Comparison of ENCODE assay signal across 8 mouse cellular contexts in genomic region chr2:25982426-25983091, GRCm38 (mm10). TPM values are rescaled to one million over a fixed set of nuclear protein-coding genes. Genes with fewer than 3 reads are reported as not detected.
DNase-seq lines count a peak whose midpoint lies in the region; ATAC-seq and TF ChIP-seq lines count a peak whose summit lies in the region.

No protein-coding gene starts in this region.

- H3ac ChIP-seq in C2C12 (ENCODE audit: control insufficient read depth, insufficient read length, low read depth) = peak overlapping the region; percentile 85

- peak overlapping the region; percentile 95 for H3K9ac ChIP-seq in heart, embryonic 16.5 days (ENCODE audit: low read length)
- peak overlapping the region; percentile 91 for H3K9ac ChIP-seq in limb, embryonic 14.5 days (ENCODE audit: low read depth, low read length, severe bottlenecking)

- peaks cover 53% of the 10 kb centered on the region for H3K79me2 ChIP-seq in C2C12 (ENCODE audit: control insufficient read depth, insufficient read depth)

- peak; percentile 96 for DNase-seq in heart, adult 11 months
- no peak for DNase-seq in heart, adult 8-10 months (ENCODE audit: low spot score)
- no peak for DNase-seq in limb, embryonic 14.5 days (ENCODE audit: low spot score)
- DNase-seq in neural tube, embryonic 10.5 days (ENCODE audit: extremely low spot score, low spot score) = peak; percentile 68

- H3K4me2 ChIP-seq in heart, embryonic 16.5 days (ENCODE audit: low read depth, low read length) = peak overlapping the region; percentile 80
- peak overlapping the region; percentile 82 for H3K4me2 ChIP-seq in limb, embryonic 14.5 days (replicated peaks; ENCODE audit: low read depth, low read length, severe bottlenecking)

- no peaks in the 10 kb centered on the region for H3K27me3 ChIP-seq in C2C12 (ENCODE audit: control insufficient read depth, insufficient read depth, insufficient read length)
- no peaks in the 10 kb centered on the region for H3K27me3 ChIP-seq in heart, embryonic 16.5 days (ENCODE audit: control insufficient read depth, insufficient read depth, low read length)
- no peaks in the 10 kb centered on the region for H3K27me3 ChIP-seq in limb, embryonic 14.5 days (ENCODE audit: control insufficient read depth, insufficient read depth, low read length)

- H3K9me3 ChIP-seq in heart, embryonic 16.5 days (replicated peaks; ENCODE audit: control insufficient read depth, low read length) = no peaks in the 10 kb centered on the region
- no peaks in the 10 kb centered on the region for H3K9me3 ChIP-seq in limb, embryonic 14.5 days (ENCODE audit: control insufficient read depth, low read length)

- TF ChIP-seq CTCF in C2C12 (IDR thresholded peaks at IDR 0.05; ENCODE audit: control insufficient read depth, insufficient read depth, insufficient read length) = no peak
- TF ChIP-seq CTCF in cortical plate, adult 2 months (IDR thresholded peaks at IDR 0.05; ENCODE audit: extremely low read depth, insufficient read depth, low read length) = no peak

- peaks cover 19% of the 10 kb centered on the region for H3K4me1 ChIP-seq in cortical plate, adult 2 months (ENCODE audit: control insufficient read depth, insufficient read depth, low read length)
- peaks cover 31% of the 10 kb centered on the region for H3K4me1 ChIP-seq in heart, embryonic 16.5 days (ENCODE audit: control insufficient read depth, insufficient read depth, low read length)
- peaks cover 19% of the 10 kb centered on the region for H3K4me1 ChIP-seq in limb, embryonic 14.5 days (ENCODE audit: control insufficient read depth, insufficient read depth, low read length)

- peaks cover 17% of the 10 kb centered on the region for H3K36me3 ChIP-seq in C2C12 (ENCODE audit: control insufficient read depth, insufficient read depth)
- no peaks in the 10 kb centered on the region for H3K36me3 ChIP-seq in heart, embryonic 16.5 days (ENCODE audit: control insufficient read depth, insufficient read depth)
- H3K36me3 ChIP-seq in limb, embryonic 14.5 days (ENCODE audit: control insufficient read depth, insufficient read depth, low read length) = 0 out of 2 replicates have a peak, but pooled peaks cover 4% of the 10 kb centered on the region

- H3K79me3 ChIP-seq in C2C12 (ENCODE audit: low read depth) = peaks cover 50% of the 10 kb centered on the region

- H3K27ac ChIP-seq in cortical plate, adult 2 months (ENCODE audit: insufficient read depth, low read length) = no peak overlapping the region; the same call in 1 of the 2 replicates
- peak overlapping the region; percentile 88 for H3K27ac ChIP-seq in heart, embryonic 16.5 days (ENCODE audit: low read length)
- peak overlapping the region; percentile 86 for H3K27ac ChIP-seq in limb, embryonic 14.5 days (replicated peaks; ENCODE audit: low read depth, low read length)

- WGBS in heart, embryonic 16.5 days = under 1% methylated on average over 62 of the region's 76 CpGs
- WGBS in limb, embryonic 14.5 days = under 1% methylated on average over 62 of the region's 76 CpGs

- no peak for TF ChIP-seq POLR2A in cortical plate, adult 2 months (IDR thresholded peaks at IDR 0.05; ENCODE audit: extremely low read depth, insufficient read depth, low read length)
- no peak for TF ChIP-seq POLR2A in limb, embryonic 14.5 days (IDR thresholded peaks at IDR 0.05; ENCODE audit: borderline replicate concordance, extremely low read depth, insufficient read depth, insufficient read length)

- peak; percentile 4 for ATAC-seq in heart, embryonic 16.5 days (replicated peaks; ENCODE audit: extremely low read depth, insufficient read depth, low FRiP score)
- peak; percentile 0; the same call in 1 of the 2 replicates for ATAC-seq in limb, embryonic 14.5 days (ENCODE audit: low FRiP score, low read depth)
- ATAC-seq in megakaryocyte-erythroid progenitor cell, adult 5-6 weeks (replicated peaks; ENCODE audit: low FRiP score, low TSS enrichment, poor library complexity, severe bottlenecking) = no peak

- peak overlapping the region; percentile 97 for H3K4me3 ChIP-seq in C2C12 (ENCODE audit: insufficient read depth, poor library complexity, severe bottlenecking)
- peak overlapping the region; percentile 68 for H3K4me3 ChIP-seq in cortical plate, adult 2 months (ENCODE audit: insufficient read depth, low read length)
- peak overlapping the region; percentile 91 for H3K4me3 ChIP-seq in heart, embryonic 16.5 days (ENCODE audit: low read length)
- peak overlapping the region; percentile 91 for H3K4me3 ChIP-seq in limb, embryonic 14.5 days (replicated peaks; ENCODE audit: low read length)

TF ChIP-seq in C2C12, 6 proteins besides CTCF, POLR2A, EP300 and RAD21:
- no peak for TF ChIP-seq FOSL1 (IDR thresholded peaks at IDR 0.05; ENCODE audit: insufficient read depth, low read length, poor library complexity, severe bottlenecking)
- TF ChIP-seq MAX (IDR thresholded peaks at IDR 0.05) = no peak
- TF ChIP-seq MYOG (IDR thresholded peaks at IDR 0.05; ENCODE audit: control insufficient read depth, extremely low read depth, insufficient read length) = no peak
- TF ChIP-seq MYOD1 (IDR thresholded peaks at IDR 0.05; ENCODE audit: control insufficient read depth, insufficient read length, low read depth) = no peak
- TF ChIP-seq CEBPB (IDR thresholded peaks at IDR 0.05; ENCODE audit: low read depth) = no peak
- no peak for TF ChIP-seq USF1 (IDR thresholded peaks at IDR 0.05; ENCODE audit: low read depth)

RNA-seq across cellular contexts. Expression of gene Camsap1, which starts 0.5 kb away (rescaled TPM):
- total RNA-seq in heart, adult 8-10 months (2022) = 10 to 100 TPM; 32.6 to 42.3 (median 39.6) TPM
- 12.2 TPM for polyA plus RNA-seq in C2C12 (2012; fragmentation: generic; extraction: Trizol)
- polyA plus RNA-seq in cortical plate, adult 2 months (2012; rRNA removed) = 31.6 and 32.4 TPM in 2 replicates
- 6.0 and 8.9 TPM in 2 replicates for polyA plus RNA-seq in heart, embryonic 16.5 days (2015; fragmentation: Nextera tagmentation; extraction: Ambion mirVana)
- 16.1 and 16.7 TPM in 2 replicates for polyA plus RNA-seq in limb, embryonic 14.5 days (2012; rRNA removed)
- polyA plus RNA-seq in limb, embryonic 14.5 days (2014; fragmentation: Nextera tagmentation; extraction: Ambion mirVana) = 24.2 and 27.8 TPM in 2 replicates
- 18.2 and 37.5 TPM in 2 replicates for total RNA-seq in megakaryocyte-erythroid progenitor cell, adult 5-6 weeks (2014; fragmentation: Nextera tagmentation)
- total RNA-seq in megakaryocyte-erythroid progenitor cell, adult 5-6 weeks (2017) = 25.9 and 44.6 TPM in 2 replicates

RNA-seq across cellular contexts. Expression of gene Ubac1, which starts 39.0 kb away (rescaled TPM):
- 10 to 100 TPM; 80.7 to 88.9 (median 87.8) TPM for total RNA-seq in heart, adult 8-10 months (2022)
- polyA plus RNA-seq in C2C12 (2012; fragmentation: generic; extraction: Trizol) = 60.6 TPM
- polyA plus RNA-seq in cortical plate, adult 2 months (2012; rRNA removed) = 70.3 and 76.6 TPM in 2 replicates
- polyA plus RNA-seq in heart, embryonic 16.5 days (2015; fragmentation: Nextera tagmentation; extraction: Ambion mirVana) = 114 and 116 TPM in 2 replicates
- 76.5 and 78.8 TPM in 2 replicates for polyA plus RNA-seq in limb, embryonic 14.5 days (2012; rRNA removed)
- polyA plus RNA-seq in limb, embryonic 14.5 days (2014; fragmentation: Nextera tagmentation; extraction: Ambion mirVana) = 99.3 and 106 TPM in 2 replicates
- 185 and 204 TPM in 2 replicates for total RNA-seq in megakaryocyte-erythroid progenitor cell, adult 5-6 weeks (2014; fragmentation: Nextera tagmentation)
- 100 and 151 TPM in 2 replicates for total RNA-seq in megakaryocyte-erythroid progenitor cell, adult 5-6 weeks (2017)

Comparison
In these comparisons a context has a peak if more than half of its experiments do, and no peak if none do; other contexts are left out.
1. DNase-seq: peak in heart, adult 11 months (single experiment) and neural tube, embryonic 10.5 days (single experiment); none in heart, adult 8-10 months (single experiment) and limb, embryonic 14.5 days (single experiment).
2. Peak in every context shown above with its lines, with median percentiles within 50 percentile points of each other: H3K4me3 ChIP-seq.